Mouse (Mus musculus) monocyte, adult 2 months (primary cell): ENCODE data around the gene Car5b.

ENCODE experiments used
- DNase-seq, 2 experiments: peaks; one replicate each; pipeline ENCODE4 v3.0.0; 2022; ENCODE audit warnings: low spot score in 2 of 2, low read depth in 1 of 2

Car5b gene

DNA sequence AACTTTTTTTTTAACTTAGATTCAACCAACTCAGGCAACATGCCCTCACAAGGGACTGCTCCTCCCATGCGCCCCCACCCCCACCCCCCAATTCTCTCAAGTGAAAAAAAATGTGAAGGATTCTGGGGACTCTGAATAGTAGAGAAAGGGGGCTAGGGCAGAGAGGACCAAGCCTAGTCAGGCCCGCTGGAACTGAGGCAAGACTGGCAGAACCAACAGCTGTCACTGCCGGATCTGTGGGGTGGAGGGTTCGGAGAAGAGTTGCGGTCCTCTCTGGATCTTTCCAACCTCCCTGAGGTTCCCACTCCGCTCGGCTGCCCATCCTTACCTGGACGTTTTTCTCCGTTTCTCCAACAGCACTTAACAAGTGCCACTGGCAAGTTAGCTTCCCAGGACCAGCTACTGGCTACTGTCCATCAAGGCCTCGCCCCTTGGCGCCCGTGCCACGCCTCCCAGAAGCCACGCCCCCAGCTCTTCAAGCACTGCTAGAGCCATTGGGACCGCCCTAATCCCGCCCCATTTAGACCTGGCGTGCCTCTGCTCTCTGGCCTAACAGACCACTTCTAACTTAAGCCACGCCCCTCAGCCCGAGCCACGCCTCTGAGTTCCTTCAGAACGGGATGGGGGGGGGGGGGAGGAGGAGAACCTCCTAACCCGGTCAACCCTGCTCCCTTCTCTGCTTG, at the start of gene Car5b:
TSS of gene Car5b (minus strand) at position 391 of the 683 bp plus-strand sequence.
- DNase-seq = peak; percentile 56 to 70

DNA sequence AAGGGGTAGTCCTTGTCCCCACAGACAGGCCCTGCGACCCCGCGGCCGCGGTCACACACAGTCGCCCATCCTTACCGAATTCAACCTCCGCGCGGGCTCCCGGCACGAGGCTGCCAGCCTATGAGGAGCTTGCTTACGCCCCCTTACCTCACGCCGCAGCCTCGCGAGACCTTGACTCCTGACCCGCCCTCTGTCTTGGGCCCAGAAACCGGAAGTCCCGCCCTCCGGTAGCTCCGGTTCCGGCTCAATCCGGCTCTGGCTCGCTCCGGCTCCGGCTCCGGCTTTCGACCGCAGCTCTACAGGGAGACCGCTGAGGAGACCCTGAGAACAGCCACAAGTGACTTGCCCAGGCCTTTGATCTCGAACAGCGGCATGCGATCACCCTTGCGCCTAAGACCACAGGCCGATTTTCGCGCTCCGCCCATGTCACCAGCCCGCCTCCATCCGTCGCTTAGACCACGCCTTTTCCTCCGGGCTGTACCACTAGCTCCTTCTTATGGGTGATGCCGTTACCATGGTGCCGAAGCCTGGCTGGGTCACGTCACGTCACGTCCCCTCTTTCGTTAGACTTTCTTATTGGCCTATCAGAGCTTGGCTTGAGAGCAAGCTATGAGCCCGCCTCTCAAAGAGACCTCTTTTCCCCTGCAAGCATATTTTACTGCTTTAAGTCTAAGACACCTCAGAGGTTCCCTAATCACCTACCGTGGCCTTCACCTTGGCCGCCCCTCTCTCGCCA, 48.4 kb upstream of the Car5b start, which contains the start of gene Siah1b:
TSS of gene Siah1b (minus strand) at position 454 of the 736 bp plus-strand sequence.
- peak; percentile 75 to 87 for DNase-seq

DNA sequence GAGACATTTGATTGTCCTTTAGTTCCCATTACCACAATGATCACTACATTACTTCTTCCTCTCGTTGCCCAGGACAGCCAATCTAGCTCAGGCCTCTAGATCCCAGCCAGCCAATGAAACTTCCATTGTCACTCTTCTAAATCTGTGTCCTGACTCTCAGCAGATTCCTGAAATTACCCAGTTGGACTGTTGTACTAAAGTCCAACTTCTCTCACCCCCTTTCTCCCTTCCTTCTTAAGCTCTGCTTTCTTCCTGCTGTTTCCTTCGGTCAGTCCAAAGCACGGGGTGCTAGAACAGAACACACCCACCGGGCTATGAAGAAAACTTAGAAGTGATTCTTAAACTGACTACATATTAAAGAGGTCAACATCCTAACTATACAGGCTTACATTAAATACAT, 41.2 kb upstream of the Car5b start:
- no peak for DNase-seq

DNA sequence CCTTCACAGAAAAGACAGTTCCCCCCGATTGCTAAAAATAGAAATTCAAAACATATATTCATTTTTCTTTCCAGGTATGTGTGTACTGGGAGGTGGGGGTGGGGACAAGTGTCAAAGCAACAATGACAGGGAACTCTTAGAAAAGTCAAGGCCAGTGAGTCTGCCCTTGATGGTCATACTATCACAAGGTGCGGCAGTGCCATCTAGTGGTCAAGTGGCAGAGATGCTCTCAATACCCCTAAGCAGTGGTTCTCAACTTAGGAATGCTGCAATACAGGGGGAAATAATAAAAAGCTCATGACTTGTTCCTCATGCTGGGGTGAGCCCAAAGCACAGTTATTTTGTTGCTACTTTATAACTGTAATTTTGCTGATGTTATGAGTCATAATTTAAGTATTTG, 38.4 kb upstream of the Car5b start:
- DNase-seq = peak; percentile 1 to 9

DNA sequence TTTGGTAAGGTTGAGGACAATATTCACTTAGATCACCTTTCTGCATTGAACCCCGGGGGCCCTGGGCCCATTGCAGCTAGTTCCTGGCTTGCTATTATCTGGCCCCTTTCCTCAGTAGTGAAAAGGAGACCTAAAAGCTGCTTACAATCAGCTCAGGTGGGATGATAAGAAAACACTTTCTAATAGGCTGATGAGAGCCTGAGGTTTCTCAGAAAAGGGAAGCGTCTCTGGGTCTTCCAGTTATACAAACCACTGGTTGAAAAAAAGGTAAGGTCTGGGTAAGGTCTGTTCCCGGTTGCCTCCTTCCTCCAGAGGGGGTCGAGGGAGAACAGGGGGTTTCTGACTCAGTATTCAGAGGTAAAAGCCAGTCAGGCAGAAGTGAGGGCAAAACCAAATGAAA, 31.3 kb upstream of the Car5b start:
- no peak for DNase-seq

DNA sequence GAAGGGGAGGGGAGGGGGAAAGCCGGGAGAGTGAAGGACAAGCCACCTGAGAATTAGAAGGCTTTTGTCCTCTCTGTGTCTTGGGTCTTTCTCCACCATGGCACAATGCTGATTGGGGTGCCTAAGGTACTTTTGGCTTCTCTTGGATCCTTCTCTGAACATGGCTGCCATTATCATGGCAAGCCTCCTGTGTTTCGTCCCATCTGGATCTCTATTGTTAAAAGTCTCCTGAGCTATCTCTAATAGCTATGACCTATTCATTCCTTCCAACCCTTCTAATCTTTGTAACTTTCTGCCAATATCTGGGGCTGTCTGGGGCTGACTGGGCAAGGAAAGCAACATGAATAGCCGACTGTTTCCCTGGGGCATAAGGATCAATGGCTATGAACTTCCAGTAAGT, 30.7 kb upstream of the Car5b start:
- DNase-seq = no peak

DNA sequence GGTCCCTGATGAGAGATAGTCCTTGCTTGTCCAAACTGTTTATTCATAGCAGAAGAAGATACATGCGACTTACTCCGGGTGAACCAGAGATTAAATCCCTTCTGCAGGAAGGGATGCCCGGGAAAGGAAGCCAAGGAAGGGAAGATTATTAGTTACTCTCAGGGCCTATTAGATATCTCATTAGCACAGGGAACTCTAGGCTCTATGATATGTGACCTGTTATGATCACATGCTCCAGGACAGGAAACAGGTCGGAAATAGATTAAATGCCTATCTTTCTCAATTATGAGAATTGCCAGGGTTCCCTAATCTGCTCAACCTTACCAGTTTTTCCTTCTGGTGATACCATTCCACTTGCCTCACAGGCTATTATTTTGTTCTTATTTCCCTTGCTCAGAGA, 27.9 kb upstream of the Car5b start:
- DNase-seq = no peak

DNA sequence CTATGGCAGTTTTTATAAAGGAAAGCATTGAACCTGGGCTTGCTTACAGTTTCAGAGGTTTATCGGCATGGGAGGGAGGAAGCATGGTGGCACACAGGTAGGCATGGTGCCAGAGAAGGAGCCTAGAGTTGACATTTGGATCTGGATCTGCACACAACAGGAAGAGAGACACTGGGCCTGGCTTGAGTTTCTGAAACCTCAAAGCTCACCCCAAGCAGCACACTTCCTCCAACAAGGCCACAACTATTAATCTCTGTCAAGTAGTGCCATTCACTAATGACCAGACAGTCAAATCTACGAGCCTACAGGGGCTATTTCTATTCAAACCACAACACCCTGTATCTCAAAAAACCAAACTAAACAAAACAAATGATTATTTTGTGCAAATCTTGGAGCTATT, 18.9 kb upstream of the Car5b start:
- no peak for DNase-seq

DNA sequence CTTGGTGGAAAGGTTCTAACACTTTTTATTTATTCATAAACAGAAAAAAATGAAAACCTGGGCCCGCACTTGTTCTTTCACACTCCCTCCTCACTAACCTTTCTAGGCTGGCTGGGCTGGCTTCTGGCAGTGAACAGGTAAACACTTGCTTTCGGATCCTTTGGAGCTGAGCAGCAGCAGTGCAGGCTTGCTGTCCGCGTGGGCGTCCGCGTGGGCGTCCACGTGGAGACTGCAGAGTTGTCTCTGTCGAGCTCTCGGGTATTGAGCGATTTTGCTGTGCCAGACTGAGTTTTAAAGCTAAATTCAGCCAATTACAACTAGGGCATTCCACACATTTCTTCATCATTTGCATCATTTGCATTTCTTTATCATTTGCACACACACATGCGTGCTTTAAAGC, 14.3 kb upstream of the Car5b start:
- DNase-seq = no peak

DNA sequence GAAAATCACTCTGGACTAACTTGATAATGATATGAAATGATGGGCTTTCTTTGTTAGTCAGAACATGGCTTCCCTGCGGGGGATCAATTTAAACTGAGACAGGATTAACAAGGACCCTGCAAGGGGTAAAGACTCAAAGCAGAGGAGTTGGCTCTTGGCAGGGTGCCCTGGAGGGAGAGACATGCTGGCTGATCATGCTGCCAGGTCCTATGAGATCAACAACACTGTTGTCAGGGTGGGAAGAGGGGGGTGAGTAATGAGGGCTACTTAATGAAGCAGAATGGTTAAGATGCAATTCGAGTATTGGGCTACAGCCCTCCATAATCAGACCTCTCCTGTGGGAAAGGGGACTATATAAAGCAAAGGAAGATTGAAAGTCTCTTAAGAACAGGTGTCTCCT, 11.1 kb upstream of the Car5b start:
- DNase-seq = no peak

DNA sequence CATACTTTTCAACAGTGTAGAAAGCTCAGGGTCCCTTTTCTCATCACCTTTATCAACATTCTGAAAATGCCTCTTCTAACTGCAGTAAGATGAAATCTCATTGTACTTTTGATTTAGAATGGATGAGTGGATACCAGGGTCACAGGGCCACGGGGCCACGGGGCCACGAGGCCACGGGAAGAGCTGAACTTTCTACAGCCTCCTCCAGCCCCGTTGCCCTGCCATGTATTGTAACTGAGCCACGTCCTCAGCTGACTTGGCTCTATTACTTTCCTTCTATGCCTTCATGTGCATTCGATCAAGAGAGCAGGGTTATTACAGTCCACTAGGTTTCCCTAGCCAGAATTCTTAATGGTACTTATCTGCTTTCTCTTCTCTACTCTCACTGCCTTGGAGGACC, 8.1 kb upstream of the Car5b start:
- DNase-seq = no peak

DNA sequence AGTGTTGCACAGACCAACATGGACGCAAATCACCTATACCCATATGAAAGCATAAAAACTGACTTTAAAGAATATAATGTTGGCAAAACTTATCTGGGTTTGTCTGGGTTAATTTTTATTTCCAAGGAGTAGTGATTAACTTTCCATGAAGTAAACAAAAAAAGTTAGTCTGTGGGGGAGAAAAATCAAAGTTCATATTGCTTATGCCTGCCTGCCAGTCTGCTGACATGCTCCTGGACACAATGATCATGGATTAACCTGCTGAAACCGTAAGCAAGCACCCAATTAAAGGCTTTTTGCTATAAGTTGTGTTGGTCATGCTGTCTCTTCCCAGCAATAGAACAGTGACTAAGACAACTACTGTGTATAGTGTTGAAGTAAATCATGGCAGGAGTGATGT, 7.6 kb upstream of the Car5b start:
- DNase-seq = no peak

DNA sequence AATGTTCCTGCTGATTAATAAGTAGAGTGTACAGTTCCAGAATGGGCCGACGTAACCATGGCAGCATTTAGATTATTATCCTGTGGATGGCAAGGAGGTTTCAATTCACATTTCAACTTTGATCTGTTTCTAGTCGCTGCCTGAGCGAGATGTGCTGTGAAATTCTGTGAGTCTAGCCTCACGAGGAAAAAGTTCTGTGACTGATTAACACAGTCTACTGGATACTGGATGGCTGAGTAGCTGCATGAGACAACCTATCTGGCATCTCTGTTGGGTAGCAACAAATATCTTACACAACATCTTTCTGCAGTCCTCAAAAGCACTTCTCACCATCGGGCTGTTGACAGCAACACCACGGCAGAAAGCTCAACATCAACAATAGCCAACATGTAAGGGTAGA, 4.7 kb upstream of the Car5b start:
- no peak for DNase-seq

DNA sequence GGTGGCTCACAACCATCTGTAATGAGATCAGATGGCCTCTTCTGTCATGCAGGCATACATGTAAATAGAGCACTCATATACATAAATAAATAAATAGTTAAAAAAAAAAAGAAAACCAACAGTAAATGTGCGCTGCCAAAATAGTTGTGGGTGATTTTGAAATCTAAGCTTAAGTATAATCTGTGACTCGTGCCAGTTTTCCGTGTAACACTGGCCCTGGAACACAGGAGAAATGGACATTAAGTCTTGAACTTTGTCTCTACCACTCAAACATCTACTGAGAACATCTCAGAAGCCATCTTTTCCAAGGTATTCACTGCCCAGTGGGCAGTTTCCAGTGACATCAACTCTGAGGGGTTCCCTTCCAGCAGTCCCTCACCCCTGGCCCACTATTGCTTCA, 12.2 kb downstream of the Car5b start:
- DNase-seq = no peak

DNA sequence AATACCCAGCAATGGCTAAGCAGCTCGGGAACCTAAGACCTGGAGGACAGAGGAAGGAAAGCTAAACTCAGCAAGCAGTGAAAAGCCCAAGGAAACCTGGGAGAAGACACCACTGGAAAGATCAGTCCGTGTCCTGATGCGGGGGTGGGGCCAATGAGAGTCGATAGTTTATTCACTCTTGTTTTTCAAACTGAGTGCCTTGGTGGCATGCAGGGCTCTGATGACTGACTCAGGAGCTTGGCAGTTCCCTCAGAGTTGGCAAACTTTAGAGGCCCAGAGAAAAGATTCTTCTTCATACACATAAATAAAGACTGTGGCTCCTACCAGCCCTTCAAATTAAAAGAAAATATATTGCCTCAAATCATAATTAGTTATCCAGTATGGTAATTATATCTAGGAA, 12.8 kb downstream of the Car5b start:
- DNase-seq = no peak

DNA sequence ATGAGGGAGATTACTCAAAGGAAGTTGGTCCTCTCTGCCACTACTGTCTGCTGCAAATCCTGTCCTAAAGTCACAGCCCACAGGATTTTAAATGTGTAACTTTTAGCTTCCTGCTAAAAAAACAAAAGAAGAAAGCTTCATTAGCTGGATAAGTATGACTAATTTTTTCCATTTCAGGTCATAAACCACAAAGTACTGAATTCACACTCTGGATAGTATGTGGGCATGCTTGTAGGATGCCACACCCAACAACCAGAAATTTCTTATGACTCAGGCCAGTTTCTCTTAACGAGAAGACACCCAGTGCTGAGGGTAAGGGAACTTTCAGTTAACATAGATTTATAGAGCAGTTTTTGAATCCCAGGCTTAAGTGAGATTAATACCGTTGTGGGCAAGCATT, 14.5 kb downstream of the Car5b start:
- DNase-seq = no peak

DNA sequence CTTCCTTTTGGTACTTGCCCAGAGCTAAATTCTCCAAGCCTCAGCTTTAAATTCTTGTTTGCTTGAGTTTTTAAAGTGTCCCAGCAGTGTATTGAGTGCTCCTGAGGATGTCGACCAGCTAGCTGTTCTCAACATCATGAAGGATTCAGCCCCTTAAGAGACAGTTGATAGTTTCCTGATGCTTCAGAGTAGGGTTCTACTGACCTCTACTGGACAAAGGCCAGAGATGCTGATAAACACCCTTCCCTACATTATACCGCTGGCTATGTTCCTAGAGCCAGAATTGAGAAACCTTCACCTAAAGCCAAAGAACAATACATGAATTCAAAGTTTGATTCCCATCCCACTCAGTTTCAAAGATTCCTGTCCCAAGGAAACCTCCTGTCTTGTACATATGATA, 23.0 kb downstream of the Car5b start:
- DNase-seq = no peak

DNA sequence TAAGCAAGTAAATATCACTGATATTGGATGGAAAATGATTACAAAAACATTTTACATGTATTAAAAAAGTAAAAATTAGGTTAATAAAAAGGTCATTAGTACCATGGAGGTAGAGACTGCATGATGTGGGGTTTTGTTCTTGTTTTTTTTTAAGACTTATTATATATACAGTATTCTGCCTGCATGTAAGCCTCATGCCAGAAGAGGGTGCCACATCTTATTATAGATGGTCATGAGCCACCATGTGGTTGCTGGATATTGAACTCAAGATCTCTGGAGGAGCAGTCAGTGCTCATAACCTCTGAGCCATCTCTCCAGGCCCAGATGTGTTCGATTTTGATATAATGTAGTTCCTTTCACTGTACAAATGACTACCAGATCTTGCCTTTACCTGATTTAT, 27.9 kb downstream of the Car5b start:
- DNase-seq = no peak

DNA sequence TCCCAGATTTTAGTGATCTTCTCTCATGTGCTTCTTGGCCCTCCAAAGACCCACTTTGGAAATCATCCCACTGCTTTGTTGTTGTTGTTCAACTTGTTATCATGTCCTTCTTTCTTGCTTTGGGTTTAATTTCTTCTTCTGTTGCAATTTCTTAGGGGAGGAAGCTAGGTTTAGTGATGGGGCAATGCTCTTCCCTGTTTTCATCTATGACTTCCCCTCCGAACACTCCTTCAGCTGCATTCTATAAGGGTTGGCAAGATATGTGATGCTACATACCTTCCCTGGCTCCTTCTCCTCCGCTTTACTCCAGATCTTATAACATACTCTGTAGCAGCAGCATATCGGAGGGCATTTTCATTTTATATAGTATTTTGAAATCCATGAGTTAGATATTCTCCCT, 31.0 kb downstream of the Car5b start:
- no peak for DNase-seq

DNA sequence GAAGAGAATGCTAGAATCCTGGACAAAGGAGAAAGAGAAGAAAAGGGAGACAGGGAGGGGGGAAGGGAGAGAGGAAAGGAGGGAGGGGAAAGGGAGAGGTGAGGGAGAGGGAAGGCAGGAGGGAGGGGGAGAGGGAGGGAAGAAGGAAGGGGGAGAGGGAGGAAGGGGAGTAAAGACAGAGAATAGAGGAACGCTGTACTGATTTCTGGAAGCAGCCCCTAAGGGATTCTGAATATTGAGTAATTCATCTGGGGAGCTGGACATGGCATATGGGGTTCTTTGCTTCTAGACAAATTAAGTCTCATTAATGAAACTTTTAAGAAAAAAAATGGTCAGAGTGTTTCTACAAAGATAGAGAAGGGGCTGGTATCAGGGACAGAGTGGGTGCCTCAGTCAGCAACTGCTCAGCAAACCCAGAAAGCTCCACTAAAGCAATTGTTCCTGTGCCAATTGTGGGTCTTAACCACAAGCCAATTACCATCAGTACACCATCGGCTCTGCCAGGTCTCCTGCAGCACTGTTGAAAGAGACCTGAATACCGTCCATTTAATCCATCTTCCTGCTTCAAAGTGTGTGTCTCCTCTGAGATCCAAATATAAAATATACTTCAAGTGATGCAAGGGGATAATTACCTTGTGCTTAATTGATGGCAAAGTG, 40.0 kb downstream of the Car5b start:
- DNase-seq = no peak

DNA sequence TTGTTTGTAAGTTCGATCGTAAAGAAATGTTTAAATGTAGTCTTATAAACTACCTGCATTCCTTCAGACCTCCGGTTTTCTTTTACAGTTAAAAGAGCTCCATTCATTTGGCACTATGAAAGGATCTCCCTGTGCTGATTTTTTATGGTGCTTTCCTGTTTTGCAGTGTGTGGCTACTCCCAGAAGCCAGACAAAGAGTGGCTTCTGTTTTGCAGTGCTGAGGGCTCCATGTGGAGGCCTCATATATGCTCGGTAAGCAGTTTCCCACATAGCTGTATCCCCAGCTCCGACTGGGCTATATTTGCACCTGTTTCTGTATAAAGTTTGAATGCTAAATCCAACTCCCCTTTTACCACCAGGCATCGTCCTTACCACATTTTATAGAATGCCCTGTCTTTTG, 45.7 kb downstream of the Car5b start:
- DNase-seq = no peak

DNA sequence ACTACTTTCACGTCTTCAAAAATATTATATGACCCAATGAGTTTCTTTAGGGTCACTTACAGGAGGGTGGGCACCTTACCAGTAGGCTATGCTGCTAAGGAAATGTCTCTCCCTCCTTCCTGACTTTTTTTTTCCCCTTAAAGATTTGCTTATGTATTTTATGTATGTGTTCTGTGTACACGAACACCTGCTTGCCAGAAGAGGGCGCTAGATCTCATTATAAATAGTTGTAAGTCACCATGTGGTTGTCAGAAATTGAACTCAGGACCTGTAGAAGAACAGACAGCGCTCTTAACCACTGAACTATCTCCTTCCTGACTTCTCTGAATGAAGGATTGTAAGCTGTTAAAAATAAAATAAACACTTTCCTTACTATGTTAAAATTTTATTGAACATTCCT, 46.3 kb downstream of the Car5b start:
- DNase-seq = no peak
